Mouse (Mus musculus) fat pad, adult 2 months (tissue): ENCODE results near the gene Tmem230.
"Not testable (repeated sequence)": the region's sequence is repeated elsewhere in the genome, so short reads cannot be mapped to it uniquely, and the experiment has no call there.

Experiments used
- DNase-seq: peaks from one replicate; pipeline ENCODE4 v3.0.0-alpha.2; 2011; ENCODE audit warnings: low read depth, low spot score; ENCODE audit errors: extremely low read depth

Gene Tmem230

DNA sequence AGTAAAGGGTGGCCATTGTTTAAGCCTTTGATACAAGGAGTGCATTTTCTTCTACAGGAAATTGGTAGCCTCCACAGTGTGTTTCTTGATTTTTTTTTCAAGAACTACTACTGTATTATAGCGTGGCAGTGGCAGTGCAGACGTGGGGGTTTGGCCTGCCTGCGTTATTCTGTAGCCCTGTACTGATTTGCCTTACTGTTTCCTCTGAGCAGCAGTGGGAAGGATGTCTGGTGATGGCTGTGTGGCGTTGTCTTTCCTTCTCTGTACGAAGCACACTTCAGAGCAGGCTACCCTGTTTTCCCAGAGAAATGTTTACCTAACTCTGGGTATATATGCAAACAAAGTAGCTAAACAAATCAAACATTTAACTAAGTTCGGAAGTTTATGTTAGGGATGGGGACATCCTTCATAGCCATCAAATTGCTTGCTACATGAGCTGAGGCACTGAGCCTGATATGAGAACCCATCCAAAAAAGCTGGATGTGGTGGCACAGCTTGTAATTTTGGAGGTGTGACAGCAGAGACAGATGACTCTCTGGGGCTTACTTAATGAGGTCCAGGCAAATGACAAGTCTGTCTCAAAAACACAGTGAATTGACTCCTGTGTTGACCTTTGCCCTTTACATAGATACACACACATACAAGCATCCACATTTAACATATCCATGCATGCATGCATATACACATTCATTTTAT lies 25.2 kb upstream of the Tmem230 start:
- DNase-seq, result no peak

DNA sequence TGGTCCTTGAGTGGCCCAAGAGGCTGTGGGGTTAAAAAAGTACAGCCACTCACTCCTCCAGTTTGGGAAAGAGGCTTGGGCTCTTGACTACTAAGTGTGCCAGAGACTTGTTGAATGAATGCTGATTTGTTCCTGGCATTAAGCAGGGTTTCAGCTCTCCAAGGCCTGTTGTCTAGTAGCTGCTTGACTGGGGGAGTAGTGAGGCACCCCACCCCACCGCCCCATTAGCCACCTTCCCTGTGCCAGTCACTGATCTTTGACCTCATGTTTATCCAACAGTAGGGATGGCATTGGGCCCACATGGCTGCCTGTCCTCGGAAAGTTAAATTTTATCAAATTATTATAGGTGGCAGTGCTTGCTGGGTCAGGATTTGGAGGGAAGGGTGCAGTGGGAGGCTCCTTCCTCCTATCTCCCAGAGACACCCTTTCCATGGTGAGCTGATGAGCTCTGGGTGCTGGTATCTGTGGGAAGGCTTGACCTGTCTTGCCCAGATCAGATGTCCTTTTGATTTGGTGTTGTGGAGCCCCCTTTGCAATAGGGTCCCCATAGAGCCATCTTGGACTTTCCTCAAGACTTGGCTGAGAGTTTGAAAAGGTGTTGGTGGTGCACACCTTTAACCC lies 22.8 kb upstream of the Tmem230 start:
- DNase-seq, result no peak

DNA sequence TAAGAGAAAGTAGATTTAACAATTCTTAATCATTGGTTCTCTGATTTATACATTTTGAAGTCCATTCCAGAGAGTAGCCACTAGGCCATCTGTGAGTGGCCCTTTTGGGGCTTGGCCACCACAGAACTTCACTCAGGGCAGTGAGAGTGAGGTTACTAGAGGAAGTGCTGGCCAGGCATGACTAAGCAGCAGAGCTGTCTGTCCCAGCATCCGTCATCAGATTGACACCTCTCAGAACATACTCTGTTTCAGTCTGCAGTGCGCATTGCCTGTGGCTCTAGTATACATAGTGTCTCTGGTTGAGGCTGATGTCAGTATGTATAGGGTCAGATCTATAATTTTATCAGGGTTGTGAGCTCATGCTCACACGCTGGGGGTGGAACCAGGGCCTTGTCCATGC lies 21.6 kb upstream of the Tmem230 start:
- no peak for DNase-seq

- no peak for DNase-seq
These were observed 18.5 kb upstream of the Tmem230 start for GRCm38 (mm10) chr2:132266086-132266485.

GRCm38 (mm10) chr2:132265196-132265595 lies 17.6 kb upstream of the Tmem230 start:
- DNase-seq, result no peak

- DNase-seq, result no peak
These were observed 16.7 kb upstream of the Tmem230 start for GRCm38 (mm10) chr2:132264266-132264710.

DNA sequence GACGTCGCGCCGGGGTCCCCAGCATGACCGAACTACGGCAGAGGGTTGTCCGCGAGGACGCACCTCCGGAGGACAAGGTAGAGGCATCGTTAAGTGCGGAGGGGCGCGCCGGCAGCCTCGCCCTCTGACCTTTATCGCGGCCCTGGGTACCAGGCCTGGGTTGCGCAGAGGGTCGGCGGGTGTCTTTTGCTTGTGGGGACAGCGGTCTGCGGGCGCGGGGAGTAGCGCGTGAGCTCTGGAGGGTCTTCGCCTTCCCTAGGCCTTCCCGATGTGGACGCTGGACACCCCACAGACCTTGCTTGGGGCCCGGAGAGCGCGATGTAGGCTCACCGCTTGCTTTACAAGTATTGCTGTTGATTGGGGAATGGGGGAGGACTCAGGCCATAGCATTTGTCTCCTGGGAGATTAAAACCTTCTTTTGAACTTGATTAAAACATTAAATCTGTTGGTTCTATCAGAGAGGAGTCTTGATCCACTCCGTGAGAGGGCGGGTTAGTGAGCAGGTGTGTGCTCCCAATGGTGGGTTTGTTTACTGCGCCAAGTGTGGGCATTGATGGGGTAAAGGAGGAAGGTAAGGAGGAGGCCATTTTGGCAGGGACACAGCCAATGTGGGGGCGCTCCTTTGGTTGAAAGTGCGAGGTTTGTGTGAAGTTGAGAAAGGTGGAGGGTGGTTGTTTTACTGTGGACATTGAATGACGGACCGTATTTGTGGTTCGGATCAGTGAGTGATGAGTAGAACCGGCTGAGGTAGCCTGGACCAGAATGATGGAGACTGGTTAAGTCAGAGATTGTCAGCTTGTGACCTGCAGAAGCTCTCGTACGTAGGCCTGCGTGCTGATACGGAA lies 16.0 kb upstream of the Tmem230 start:
- DNase-seq, result no peak

DNA sequence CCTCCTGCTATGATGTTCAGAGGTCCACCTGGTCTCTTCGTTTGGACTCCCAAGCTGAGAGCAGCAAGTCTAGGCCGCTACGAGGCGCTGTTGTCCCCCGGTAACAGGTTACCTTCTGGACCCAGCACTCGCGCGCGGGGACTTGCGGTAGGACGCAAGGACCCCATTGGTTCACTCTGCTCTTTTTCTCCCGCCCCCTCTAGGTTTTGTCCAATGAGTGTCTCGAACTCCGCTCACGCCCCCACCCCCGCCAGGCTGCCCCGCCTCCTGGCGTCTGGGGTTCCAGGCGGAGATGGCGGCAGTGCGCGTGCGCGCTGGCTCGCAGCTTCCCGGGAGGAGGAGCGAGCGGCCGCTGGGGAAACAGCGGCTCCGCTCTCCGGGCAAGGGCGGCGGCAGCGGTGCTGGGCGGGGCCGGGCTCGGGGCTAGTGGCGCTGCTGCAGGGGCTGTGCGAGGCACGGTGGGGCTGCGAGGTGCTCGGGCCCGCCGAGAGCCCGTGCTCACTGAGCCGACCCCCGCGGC lies 15.3 kb upstream of the Tmem230 start, which contains the start of gene Cds2:
Gene Cds2 (plus strand): TSS at position 270 of the 520 bp plus-strand sequence.
- DNase-seq, result peak; percentile 88

GRCm38 (mm10) chr2:132262175-132262574 lies 14.6 kb upstream of the Tmem230 start:
- DNase-seq, result no peak

DNA sequence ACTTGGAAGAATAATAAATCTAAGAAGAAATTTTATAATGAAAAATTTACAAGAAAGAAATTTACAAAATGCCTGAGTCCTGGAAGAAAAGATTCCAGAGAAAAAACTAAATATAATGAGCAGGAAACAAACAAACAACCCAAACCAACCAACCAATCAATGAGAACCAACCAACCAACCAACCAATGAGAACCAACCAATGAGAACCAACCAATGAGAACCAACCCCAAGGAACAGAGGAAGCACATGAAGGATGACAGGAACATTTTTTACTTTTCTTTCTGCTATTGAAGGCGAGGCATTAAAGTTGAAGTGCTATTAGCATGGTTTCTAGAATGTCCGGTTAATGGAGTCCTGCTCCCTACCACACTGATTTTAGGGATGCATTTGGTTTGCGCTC lies 13.0 kb upstream of the Tmem230 start:
- DNase-seq, result no peak

- DNase-seq, result no peak
These were observed 9.9 kb upstream of the Tmem230 start for GRCm38 (mm10) chr2:132257350-132258068.

DNA sequence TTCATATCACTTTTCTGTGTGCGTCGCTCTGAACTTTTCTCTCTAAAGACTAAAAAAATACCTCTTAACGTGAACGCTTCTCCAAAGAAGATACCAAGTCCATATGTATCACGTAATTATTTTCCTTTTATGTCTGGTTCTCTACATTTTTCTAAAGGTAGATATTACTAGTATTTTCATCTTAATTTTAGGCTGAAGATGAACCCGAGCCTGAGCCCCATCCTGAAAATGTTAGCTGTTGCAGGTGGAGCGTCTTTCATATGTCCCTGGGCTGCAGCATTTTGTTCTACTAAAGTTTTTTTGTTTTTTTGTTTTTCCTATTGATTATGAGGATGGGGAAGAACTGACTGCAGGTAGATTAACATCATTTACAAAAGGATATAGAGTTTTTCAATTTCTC lies 6.0 kb upstream of the Tmem230 start:
- no peak for DNase-seq

DNA sequence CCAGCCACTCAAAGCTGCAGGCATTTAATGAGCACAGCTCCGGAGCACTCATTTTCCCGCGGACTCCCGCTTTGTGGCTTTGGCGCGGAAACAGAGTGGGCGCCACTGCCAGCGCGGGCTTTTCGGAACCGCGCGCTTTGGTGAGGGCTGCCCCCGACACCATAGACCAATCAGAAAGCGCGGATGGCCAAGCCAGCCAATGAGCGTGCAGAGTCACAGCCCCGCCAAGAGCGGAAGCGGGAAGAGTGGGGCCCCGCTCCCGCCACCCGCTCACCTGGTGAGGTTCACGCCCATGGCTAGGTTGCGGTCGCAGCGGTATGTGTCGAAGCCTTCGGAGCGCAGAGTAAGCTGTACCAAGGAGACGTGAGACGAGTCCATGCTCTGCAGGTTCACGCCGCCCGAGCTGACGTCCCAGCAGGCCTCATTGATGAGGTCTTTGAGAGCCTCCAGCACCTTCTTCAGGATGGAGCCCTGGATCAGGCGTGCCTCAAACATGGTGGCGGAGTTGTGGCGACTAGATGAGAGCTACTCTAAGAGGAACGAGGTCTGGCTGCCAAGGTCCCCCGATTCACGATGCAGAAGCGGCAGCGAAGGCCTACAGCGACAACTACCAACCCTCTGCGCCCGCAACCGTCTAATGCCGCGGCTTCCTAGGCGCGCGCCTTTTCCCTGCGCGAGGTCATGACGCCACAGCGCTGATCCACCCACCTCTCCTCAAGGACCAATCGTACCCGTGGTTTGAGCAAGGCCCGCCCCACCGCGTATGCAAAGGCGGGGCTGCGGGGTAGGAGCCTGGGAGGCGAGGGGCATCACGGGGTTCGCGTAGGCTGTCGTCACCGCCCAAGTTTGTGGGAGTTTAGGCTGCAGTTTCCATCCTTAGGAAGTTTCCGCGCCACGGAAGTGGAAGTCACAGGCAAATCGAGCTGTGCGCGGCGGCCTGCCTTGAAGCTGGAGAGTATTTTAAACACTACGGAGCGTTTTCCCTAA lies 5.2 kb upstream of the Tmem230 start, which contains the start of gene Pcna:
Gene Pcna (minus strand): TSS at position 773 of the 987 bp plus-strand sequence.
- peak; percentile 72 for DNase-seq

DNA sequence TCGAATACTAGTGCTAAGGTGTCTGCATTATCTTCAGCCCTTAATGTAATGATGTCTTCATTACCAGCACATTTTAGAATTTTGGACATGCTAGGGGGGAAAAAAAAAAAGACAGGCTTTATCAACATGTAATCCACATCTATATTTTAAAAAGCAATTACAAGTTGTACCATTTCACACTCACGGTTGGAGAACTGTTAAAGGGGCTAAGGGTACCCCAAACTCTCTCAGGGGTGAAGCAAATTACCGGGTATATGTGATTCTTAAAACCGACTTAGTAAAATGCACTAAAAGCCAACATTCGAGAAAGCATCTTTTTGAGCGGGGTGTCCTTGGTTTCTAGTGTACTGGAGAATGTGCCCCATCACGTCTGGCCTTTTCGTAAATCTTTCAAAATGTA lies 4.3 kb upstream of the Tmem230 start:
- no peak for DNase-seq

DNA sequence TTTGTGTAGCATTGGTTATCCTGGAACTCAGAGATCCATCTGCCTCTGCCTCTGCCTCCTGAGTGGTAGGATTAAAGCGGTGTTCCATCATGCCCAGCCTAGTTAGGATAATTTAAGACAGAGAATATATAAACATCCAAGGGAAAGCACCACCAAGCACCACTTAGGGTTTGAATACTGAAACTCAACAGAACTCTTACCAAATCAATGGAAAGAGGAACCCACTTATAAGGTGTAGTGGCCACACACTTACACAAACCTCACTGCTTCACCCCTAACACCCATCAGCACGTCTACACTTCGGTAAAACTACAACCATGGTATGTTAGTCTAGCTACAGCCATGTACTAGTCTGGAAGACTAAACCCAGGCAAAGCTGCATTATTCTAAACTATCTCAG lies 4.2 kb downstream of the Tmem230 start:
- DNase-seq, result no peak

DNA sequence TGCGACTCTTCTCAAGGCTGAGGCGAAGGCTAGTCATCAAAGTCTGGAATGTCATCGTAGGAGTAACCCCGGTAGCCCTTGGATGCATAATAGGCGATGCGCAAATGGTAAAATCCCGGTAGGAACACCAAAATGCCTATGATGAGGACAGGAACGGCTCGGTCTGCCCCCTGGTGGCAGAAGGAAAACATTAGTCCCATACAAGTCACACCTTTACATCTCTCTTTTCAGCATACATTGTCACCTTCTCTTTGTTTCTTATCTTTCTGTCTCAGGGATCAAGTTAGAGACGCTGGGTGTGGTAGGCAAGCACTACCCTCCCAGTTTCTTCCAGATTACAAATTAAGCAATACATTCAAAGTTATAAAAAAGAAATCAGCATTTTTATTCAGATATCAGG lies 7.2 kb downstream of the Tmem230 start:
- not testable (repeated sequence) for DNase-seq

- not testable (repeated sequence) for DNase-seq
These were observed 8.2 kb downstream of the Tmem230 start for GRCm38 (mm10) chr2:132239434-132239833.

DNA sequence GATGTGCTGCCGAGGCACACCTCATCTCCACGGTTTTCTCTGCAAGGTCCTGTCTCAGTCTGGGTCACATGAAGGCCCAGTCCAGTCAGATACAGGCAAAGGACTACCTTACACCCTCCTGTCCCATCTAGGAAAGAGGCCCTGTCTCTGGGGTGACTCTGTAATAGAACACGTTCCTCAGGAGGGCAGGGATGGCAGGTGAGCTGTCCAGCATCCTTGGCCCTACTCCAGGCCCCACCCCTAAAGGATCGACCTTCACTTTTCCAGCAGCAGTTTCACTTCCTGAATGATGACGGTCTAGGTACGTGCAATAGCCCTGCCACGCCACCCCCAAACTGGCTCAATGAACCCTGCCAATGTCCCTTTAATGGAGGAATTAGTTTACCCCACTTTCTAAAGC lies 11.6 kb downstream of the Tmem230 start:
- no peak for DNase-seq

DNA sequence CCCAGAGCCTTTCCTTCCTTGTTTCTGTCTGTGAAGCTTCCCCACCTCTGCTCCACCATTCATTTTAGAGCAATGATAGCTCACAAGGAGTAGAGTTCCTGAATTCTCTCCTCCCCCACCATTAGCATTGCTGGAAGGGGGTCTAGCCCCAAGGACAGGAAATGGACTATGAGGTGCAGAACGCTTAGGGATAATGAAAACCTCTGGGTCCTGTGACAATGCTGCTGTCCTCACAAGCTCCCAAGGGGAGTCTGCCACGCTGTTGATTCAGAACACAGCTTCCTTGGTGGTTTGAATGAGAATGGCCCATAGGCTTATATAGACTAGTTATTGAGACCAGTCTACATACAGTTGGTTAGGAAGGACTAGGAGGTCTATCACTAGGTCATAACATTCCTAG lies 12.3 kb downstream of the Tmem230 start:
- DNase-seq, result no peak
